Mouse (Mus musculus): ENCODE results near the gene Dstyk.

Dstyk gene

DNA sequence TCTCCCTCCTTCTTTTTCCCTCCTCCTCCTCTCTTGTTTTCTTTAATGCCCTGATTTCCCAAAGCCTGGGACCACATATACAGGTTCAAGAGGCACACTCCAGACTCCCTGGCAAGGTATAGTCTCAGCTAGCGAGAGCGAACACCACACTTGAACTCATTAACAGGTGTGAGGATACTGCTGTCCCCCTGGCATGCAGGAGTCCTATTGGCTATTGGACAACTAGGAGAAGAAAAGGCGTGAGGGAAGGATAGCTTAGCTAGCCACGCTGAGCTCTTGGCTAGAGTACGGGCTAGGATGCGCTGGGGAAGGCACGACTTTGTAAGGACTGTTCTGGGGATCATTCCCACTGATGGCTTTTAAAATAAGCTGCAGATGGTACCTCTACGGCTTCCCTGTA lies 94.8 kb downstream of the Dstyk start:
- DNase-seq (ENCODE audit: low read depth), result no peak

DNA sequence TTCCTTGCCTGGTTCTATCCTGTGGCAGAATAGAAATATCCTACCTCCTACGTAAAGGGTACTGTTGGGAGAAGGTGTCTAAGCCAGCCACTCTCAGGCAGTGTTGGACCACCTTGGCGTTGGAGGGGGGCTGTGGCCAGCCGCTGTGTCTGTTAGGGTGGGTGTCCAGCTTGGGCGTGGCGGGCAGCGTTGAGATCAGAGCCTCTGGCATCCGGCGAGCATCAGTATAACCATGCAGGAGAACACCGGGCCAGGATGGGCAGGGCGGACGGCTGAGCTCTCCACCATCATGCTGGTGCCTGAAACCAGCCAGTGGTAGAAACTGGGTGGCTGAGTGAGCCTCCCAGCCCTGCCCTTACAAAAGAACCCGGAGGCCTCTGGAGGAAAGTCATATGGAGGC lies 98.0 kb downstream of the Dstyk start:
- no peak for DNase-seq (ENCODE audit: low read depth)

Measured in naive thymus-derived CD4-positive, alpha-beta T cell, adult 2 months (primary cell).